Mouse (Mus musculus): ENCODE data around the gene Irak1. TPM values are rescaled to one million over a fixed set of nuclear protein-coding genes. Genes with fewer than 3 reads are reported as not detected.
A peak's percentile ranks its signal among the peaks of the same experiment; 100 is the strongest.

Gene Irak1
- polyA plus RNA-seq, 1 experiment from 2014 or later, result 48.2 TPM

DNA sequence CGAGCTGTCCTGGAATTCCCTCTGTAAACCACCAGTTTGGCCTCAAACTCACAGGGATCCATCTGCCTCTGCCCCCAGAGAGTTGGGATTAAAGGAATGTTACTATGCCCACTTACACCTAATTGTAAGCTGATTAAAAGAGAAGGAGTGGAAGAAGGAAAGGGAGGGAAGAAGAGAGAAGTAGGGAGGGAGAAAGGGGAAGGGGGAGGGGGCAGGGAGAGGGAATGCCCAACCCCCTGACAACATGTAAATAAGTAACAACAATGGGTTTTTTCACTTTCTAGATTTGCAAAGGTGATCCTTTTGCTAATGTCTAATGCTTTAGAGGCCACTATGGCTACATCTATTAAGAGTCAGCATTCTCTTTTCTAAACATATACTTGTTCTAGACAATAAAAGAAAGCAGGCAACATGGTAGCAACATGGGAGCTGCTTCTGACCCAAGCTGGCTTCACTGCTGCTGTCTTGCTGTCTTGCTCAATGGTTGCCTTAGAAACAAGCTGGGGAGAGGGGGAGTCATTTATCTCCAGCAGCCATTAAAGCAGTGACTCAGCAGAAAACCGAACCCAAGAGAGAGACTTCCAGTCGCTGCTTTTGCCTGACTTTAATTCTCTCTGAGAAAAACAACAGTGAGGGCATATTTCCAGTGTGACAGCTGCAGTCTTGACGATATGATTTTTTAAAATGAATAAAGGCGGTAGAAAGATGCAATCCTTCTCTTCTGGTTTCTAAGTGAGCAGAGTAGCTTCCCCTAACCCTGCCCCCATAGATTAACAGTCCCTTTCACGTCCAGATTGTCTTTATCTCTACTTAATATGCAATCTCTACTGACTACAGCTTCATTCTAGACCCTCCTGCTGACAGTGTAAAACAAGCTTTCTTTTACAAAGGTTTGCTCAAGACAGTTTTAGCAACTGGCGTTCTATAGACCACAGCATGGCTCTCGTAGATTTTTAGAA, 24.5 kb downstream of the Irak1 start:
- Histone ChIP-seq H3K4me1 (no peaks in the 10 kb centered on the region), H3K4me3 (no peak overlapping the region), H3K36me3 (no peaks in the 10 kb centered on the region), H3K27me3 (replicated peaks) (no peaks in the 10 kb centered on the region), H3K27ac (no peak overlapping the region), H3K9ac (no peak overlapping the region), H3K4me2 (replicated peaks) (peak overlapping the region; percentile 30; the same call in 1 of the 2 replicates), H3K9me3 (no peaks in the 10 kb centered on the region)
- 28% methylated on average over 8 of the region's 8 CpGs for WGBS
- peak; percentile 89 for ATAC-seq (ENCODE audit: low FRiP score, low read depth)

GRCm38 (mm10) chrX:73977783-73978182, 45.9 kb downstream of the Irak1 start:
- no peaks in the 10 kb centered on the region for H3K4me1 ChIP-seq
- H3K4me3 ChIP-seq, result no peak overlapping the region
- H3K9me3 ChIP-seq, result no peaks in the 10 kb centered on the region
- 81% methylated on average over 1 of the region's 1 CpGs for WGBS
- no peaks in the 10 kb centered on the region for H3K27me3 ChIP-seq (replicated peaks)
- H3K4me2 ChIP-seq (replicated peaks), result no peak overlapping the region
- ATAC-seq (ENCODE audit: low FRiP score, low read depth), result no peak
- no peak overlapping the region for H3K9ac ChIP-seq
- no peak overlapping the region for H3K27ac ChIP-seq
- H3K36me3 ChIP-seq, result no peaks in the 10 kb centered on the region

DNA sequence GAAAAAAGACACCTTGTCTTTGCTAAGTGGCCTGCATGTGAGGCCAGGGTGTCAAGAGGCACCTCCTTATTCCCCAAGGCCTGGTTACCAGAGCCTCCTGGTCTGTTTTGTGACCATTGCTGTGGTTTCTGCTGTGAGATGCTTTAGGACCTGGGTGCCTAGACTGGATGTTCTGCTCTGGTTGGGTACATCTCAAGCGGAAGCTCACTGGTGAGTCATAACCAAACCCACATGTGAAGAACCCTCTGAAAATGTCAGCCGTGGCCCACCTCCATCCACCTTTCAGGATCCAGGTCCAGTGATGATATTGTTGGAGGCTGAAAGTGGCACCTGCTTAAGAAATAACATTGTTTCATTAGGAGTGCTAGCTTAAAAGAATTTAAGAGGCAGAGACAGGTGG, 47.4 kb downstream of the Irak1 start:
- no peak overlapping the region for H3K4me3 ChIP-seq
- H3K9ac ChIP-seq, result no peak overlapping the region
- no peaks in the 10 kb centered on the region for H3K4me1 ChIP-seq
- H3K36me3 ChIP-seq, result no peaks in the 10 kb centered on the region
- H3K27ac ChIP-seq, result no peak overlapping the region
- 94% methylated on average over 2 of the region's 2 CpGs for WGBS
- no peaks in the 10 kb centered on the region for H3K27me3 ChIP-seq (replicated peaks)
- no peak overlapping the region for H3K4me2 ChIP-seq (replicated peaks)
- ATAC-seq (ENCODE audit: low FRiP score, low read depth), result no peak
- no peaks in the 10 kb centered on the region for H3K9me3 ChIP-seq

DNA sequence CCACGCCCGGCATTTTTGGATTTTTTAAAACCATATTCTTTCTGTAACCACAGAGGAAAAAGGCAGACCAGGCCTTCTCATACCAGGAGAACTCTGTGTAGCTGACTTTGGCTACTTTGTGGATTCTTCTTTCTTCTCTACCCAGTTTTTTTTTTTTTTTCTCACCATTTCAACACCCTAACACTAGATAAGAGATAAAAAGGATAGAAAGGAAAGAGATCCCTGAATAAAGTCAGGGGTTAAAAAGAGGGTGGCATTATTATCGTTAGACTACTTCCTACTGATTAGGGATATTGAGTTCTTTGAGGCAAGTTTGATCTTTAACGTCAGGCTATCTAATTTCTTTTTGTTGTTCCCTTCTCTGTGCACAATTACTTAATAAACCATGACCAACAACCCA, 50.9 kb downstream of the Irak1 start:
- Histone ChIP-seq H3K9ac (no peak overlapping the region), H3K9me3 (no peaks in the 10 kb centered on the region), H3K36me3 (no peaks in the 10 kb centered on the region), H3K4me2 (replicated peaks) (no peak overlapping the region), H3K4me1 (no peaks in the 10 kb centered on the region), H3K27me3 (replicated peaks) (no peaks in the 10 kb centered on the region), H3K4me3 (no peak overlapping the region), H3K27ac (no peak overlapping the region)
- WGBS, result 78% methylated on average over 4 of the region's 4 CpGs
- no peak for ATAC-seq (ENCODE audit: low FRiP score, low read depth)

DNA sequence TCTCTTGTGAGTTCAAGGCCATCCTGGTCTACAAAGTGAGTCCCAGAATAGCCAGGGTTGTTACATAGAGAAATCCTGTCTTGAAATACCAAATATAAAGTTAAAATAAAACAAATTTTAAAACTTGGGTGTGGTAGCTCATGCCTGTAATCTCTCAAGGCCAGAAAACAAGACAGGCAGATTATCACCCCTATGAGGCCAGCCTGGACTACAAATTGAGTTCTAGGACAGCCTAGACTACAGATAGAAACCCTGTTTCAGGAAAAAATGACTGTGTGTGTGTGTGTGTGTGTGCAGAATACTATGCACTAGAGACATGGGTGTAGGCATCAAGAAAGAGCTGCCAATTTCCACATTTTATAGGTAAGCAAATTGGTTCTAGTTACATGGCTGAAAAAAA, 52.9 kb downstream of the Irak1 start:
- H3K4me2 ChIP-seq (replicated peaks), result no peak overlapping the region
- no peaks in the 10 kb centered on the region for H3K9me3 ChIP-seq
- H3K4me3 ChIP-seq, result no peak overlapping the region
- H3K27me3 ChIP-seq (replicated peaks), result no peaks in the 10 kb centered on the region
- ATAC-seq (ENCODE audit: low FRiP score, low read depth), result no peak
- no peaks in the 10 kb centered on the region for H3K4me1 ChIP-seq
- H3K9ac ChIP-seq, result no peak overlapping the region
- no peaks in the 10 kb centered on the region for H3K36me3 ChIP-seq
- no peak overlapping the region for H3K27ac ChIP-seq

DNA sequence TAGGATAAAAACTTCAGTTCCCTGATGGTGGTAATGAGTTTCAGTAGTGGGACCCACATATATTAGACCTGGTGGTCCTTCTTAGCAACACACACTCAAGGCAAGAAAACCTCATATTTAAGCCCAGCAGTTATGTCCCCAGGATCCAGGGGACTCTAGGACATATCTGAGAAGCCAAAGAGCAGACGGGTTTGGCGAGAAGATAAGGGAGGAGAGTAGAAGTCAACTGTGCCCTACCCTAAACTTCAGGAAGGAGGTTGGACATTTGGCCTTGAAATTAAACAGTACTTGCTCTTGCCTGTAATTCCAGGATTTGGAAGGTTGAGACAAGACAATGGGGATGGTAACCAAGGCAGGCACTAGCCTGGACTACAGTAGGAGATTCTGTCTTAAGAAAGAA, 54.0 kb downstream of the Irak1 start:
- H3K9ac ChIP-seq, result no peak overlapping the region
- no peak for ATAC-seq (ENCODE audit: low FRiP score, low read depth)
- no peaks in the 10 kb centered on the region for H3K36me3 ChIP-seq
- 0 out of 2 replicates have a peak, but pooled peaks cover under 1% of the 10 kb centered on the region for H3K4me1 ChIP-seq
- no peak overlapping the region for H3K4me3 ChIP-seq
- H3K27me3 ChIP-seq (replicated peaks), result no peaks in the 10 kb centered on the region
- no peak overlapping the region for H3K27ac ChIP-seq
- WGBS, result 89% methylated on average over 2 of the region's 2 CpGs
- no peaks in the 10 kb centered on the region for H3K9me3 ChIP-seq
- no peak overlapping the region for H3K4me2 ChIP-seq (replicated peaks)

- Histone ChIP-seq H3K4me1 (peaks cover 6% of the 10 kb centered on the region), H3K4me2 (replicated peaks) (no peak overlapping the region), H3K27ac (no peak overlapping the region), H3K9me3 (no peaks in the 10 kb centered on the region), H3K36me3 (no peaks in the 10 kb centered on the region), H3K9ac (no peak overlapping the region), H3K27me3 (replicated peaks) (no peaks in the 10 kb centered on the region), H3K4me3 (no peak overlapping the region)
- ATAC-seq (ENCODE audit: low FRiP score, low read depth), result no peak
- WGBS, result 76% methylated on average over 1 of the region's 1 CpGs
Measured at GRCm38 (mm10) chrX:73969167-73969566, 54.6 kb downstream of the Irak1 start.

DNA sequence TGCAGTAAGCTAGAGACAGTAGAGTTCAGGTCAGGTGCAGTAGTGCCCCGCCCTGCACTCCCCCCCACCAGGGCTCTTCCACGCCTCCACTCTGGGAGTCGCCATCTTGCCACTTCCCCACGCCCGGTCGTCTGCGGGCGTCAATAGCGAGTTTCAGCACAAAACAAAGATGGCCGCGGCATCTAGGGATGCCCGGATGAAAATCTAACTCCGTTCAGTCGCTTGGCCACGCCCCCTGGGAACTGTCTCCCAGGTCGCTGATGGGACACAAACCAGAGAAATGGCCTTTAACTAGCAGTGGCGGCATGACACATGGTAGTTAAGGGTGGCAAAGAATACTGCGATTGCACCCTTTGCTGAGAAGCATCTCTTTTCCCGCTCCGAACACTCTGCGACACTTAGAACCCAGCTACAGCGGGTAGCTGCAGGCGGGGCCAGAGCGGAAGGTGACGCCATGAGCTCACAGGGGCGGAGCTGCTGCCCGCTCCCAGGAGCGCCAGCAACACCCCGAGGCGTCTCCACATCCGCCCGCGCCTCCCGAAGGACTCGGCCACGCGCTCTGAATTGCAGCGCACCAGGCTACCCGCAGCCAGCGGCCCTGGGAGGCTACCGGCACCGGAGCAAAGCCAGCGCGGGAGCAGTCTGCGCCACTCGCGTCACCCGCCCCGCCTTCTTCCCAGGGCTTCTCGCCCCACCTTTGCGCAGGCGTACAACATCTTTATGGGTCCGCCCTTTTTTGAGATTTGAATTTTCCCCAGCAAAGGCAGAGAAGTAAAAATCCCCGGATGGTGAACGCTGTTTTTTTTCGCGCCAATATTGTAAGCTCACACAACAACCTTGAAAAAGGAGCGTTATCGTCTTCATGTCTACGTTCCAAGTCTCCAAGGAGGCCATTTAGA, 56.3 kb downstream of the Irak1 start:
- peak; percentile 86 for ATAC-seq (ENCODE audit: low FRiP score, low read depth)
- H3K9ac ChIP-seq, result peak overlapping the region; percentile 70
- peaks cover 4% of the 10 kb centered on the region; the same call in 1 of the 2 replicates for H3K36me3 ChIP-seq
- peak overlapping the region; percentile 77 for H3K4me2 ChIP-seq (replicated peaks)
- 16% methylated on average over 60 of the region's 60 CpGs for WGBS
- peak overlapping the region; percentile 92 for H3K27ac ChIP-seq
- H3K4me3 ChIP-seq, result peak overlapping the region; percentile 73
- no peaks in the 10 kb centered on the region for H3K27me3 ChIP-seq (replicated peaks)
- peaks cover 20% of the 10 kb centered on the region for H3K4me1 ChIP-seq
- H3K9me3 ChIP-seq, result no peaks in the 10 kb centered on the region

DNA sequence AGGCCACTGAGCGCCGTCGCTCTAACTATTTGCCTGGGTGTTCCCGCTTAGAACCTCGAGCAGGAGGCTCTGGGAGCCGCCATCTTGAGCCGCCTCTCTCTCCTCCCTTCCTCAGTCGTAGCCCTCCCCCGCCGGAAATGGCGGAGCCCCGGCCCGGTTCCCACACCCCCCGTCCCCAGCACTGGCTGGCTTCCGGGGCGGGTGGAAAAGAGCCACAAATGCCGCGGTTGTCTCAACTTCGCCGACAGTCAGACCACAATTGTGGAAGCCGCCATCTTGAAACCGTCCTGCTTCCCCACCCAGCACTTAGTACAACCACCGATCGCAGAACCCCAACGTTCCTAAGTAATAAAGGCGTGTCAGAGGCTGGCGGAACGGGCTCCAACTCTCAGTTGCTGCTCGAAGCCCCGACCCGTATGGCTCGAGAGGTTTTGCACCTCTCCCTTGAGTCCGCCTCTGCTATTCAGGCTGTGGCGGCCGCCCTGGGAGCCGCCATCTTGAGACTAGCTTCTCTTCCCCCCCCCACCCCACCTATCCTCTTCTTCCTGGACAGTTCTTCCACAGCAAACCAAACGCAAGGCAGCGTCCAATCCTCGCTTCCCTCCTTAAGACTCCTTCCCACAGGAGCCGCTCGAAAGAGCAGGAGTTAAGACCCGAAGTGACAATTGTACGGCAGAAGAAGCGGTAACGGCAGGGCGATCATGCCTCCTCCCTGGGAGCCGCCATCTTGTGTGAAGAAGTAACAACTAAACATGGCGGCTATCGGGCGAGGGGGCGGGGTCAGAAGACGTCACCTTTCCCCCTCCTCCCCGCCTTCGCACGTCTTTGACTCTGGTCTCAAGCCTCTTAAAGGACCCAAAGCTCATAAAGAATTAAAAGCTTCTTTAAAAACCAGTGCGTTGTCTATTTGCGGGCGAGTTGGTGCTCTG, 57.2 kb downstream of the Irak1 start, which contains the start of gene Hcfc1:
Gene Hcfc1 (minus strand): TSS at position 110 of the 929 bp plus-strand sequence.
- Histone ChIP-seq H3K27ac (peak within 1 kb of the TSS; percentile 92), H3K4me3 (peak within 1 kb of the TSS; percentile 73), H3K9ac (peak within 1 kb of the TSS; percentile 70), H3K27me3 (replicated peaks) (no peaks in the 10 kb centered on the region), H3K4me1 (peaks cover 20% of the 10 kb centered on the region), H3K36me3 (peaks cover 4% of the 10 kb centered on the region; the same call in 1 of the 2 replicates), H3K4me2 (replicated peaks) (peak within 1 kb of the TSS; percentile 77), H3K9me3 (no peaks in the 10 kb centered on the region)
- ATAC-seq (ENCODE audit: low FRiP score, low read depth), result peak; percentile 83
- 17% methylated on average over 58 of the region's 58 CpGs for WGBS

DNA sequence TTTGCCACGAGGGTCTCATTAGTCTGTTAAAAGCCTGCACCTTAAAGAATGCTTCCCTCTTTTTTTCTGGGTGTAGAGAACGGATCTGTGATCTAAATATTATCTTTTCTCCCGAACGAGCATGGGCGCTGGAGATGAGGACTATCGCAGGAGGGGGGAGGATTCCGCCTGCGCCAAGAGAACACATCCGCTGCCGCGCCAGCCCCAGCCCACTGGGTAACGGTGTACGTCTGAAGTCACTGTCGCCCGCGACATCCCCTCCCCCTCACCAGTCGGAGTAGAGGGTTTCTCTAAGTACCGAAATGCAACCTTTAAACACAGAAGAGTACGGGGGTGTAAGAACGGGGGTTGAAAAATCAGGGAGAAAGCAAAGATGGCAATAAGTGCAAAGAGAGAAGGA, 58.4 kb downstream of the Irak1 start:
- Histone ChIP-seq H3K9me3 (no peaks in the 10 kb centered on the region), H3K4me3 (peak overlapping the region; percentile 73), H3K27me3 (replicated peaks) (no peaks in the 10 kb centered on the region), H3K4me1 (peaks cover 20% of the 10 kb centered on the region), H3K27ac (no peak overlapping the region), H3K9ac (peak overlapping the region; percentile 70), H3K36me3 (peaks cover 4% of the 10 kb centered on the region; the same call in 1 of the 2 replicates), H3K4me2 (replicated peaks) (peak overlapping the region; percentile 77)
- ATAC-seq (ENCODE audit: low FRiP score, low read depth), result no peak
- 13% methylated on average over 20 of the region's 20 CpGs for WGBS

GRCm38 (mm10) chrX:73964363-73964762, 59.4 kb downstream of the Irak1 start:
- 40% methylated on average over 3 of the region's 3 CpGs for WGBS
- H3K4me2 ChIP-seq (replicated peaks), result peak overlapping the region; percentile 77
- H3K9me3 ChIP-seq, result no peaks in the 10 kb centered on the region
- peak overlapping the region; percentile 70 for H3K9ac ChIP-seq
- no peak for ATAC-seq (ENCODE audit: low FRiP score, low read depth)
- no peak overlapping the region for H3K27ac ChIP-seq
- H3K4me1 ChIP-seq, result peaks cover 20% of the 10 kb centered on the region
- H3K4me3 ChIP-seq, result peak overlapping the region; percentile 73
- no peaks in the 10 kb centered on the region for H3K27me3 ChIP-seq (replicated peaks)
- H3K36me3 ChIP-seq, result peaks cover 4% of the 10 kb centered on the region; the same call in 1 of the 2 replicates
